Mouse (Mus musculus): ENCODE results near the gene Tcfl5.

The Tcfl5 gene

DNA sequence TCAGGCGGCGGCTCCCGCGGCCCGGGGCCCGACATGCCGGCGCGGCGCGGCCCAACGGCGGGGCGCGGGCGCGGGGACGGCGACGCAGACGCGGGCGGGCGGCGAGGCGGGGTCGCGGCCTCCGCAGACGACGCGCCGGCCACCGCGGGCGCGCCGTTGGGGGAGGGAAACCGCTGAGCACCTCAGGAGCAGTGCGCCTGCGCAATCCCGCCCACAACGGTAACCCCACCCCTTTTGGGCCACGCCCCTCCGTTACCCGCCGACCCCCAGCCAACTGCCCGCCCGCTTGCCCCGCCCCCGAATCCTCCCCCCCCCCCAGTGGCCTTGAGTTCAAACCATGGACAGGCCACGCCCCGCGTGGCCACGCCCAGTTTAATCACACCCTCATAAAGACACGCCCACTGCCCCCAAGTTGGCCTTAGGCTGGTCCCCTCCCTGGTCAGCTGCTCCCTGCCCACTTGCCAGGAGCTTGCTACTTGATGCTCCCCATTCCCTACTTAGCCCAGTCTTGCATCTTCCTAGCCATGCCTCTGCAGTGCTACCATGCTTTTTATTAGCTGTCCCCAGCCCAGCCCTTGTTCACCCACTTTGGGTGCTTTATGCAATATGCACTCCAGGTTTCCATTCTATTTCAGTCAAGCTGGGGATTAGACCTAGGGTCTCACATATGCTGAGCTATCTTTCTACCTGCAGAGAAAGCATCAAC lies at the start of gene Tcfl5:
TSS of gene Tcfl5 (minus strand) at position 154 of the 706 bp plus-strand sequence.
- DNase-seq, result no peak

DNA sequence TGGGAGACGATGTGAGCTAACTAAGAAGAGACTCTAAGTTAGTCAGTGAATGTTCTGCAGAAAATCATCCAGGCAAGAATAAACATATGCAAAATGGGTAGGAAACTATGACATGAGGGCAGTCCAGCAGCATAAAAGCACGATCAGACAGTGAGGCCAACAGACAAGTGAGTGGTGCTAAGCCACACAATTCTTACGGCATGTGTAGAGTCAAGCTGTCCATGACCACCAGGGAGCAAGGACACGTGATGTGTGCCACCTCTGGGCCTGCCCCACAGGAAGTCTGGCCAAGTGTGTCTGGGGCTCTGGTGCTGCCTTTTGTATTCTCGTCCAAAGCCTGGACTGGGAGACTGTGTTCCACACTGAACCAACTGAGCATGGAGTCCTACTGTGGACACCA lies 47.3 kb upstream of the Tcfl5 start:
- no peak for DNase-seq

DNA sequence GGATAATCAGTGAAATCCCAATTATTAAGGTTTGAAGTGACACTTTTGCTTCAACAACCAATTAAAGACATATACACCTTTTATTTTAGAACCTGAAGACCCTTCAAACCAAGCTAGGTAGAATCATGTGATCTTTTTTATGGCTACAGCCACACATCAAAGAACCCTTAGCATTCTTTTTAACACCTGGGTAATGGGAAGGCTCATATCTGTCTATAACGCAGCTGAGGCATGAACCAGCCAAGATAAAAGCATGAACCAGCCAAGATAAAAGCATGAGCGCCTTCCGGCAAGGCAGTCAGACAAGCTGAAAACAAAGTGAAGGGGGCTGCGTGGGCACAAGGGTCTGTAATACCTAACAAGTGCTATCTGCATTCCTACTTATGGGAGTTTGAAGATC lies 41.5 kb upstream of the Tcfl5 start:
- no peak for DNase-seq

DNA sequence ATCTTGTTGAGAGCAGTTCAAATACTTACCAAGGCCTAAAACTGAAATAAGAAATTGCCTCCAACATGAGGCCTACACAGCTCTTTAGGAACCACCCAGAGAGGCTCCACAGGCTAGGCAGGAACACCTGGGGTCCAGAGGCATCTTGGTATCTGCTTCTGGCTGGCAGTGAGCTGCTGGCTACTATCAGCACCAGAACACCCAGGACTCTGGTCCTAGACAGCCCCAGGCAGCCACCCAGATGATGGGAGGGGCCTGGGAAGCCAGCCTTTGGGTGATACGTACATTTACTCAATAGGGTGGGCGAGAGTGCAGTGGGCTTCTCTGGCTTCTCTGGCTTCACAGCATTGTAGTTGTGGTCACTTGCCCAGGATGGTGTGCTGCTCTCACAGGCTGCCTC lies 41.0 kb upstream of the Tcfl5 start:
- no peak for DNase-seq

DNA sequence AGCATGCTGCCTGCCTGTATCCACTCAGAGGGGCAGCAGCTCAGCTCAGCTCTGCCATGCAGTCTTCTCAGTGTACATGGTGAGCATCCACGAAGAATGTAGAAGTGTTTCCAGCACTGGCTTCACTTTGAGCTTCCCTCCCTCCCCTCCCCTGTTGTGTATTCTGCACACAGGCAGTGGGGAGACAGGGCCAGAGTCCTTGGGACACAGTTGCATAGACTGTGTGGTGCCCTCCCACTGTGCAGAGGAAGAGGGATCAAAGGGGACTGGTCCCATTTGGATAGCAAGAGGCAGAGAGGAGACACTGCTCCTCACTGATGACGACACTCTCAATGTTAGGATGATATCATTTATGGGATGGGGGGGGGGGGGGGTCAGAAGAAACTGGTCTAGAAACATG lies 38.7 kb upstream of the Tcfl5 start:
- no peak for DNase-seq

DNA sequence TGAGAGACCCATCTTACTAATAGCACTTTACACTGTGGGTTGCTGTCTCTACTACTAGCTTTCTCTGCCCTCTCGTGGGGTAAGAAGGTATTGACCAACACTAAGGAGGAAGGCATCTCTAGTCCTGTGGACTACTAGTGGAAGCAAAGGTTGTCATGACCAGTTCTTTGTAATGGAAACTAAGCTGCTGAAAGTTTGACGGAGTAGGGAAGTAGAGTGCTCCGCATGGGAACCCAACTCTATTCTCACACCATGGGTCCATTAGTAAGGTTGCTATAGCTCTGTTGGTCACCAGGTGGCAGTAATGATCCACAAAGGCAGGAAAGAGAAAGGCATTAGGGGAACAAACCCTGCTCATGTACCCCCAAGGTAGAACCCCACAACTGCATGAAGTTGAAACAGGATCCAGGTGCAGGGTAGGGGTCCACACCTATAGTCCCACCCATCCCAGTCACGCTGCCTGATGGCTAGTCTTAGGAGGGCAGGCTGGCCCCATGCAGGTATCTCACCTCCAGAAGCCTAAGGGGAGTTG lies 36.2 kb upstream of the Tcfl5 start:
- peak; percentile 76 for DNase-seq

DNA sequence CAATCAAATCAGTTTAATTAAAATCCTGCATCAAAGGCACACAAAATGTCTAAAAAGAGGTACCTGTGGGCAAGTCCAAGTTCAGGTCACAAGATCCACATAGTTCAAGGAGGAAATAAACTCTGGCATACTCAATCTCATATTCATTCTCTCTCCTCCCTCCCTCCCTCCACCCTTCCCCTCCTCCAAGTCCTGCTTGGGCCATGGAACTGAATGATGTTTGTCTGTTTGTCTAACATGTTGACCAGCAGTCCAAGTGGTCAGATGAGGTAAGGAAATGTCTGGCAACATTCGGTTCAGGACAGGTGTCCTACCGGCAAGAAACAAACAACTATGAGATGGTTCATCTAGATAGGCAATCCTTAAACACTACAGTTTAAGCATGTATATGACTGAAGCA lies 34.2 kb upstream of the Tcfl5 start:
- DNase-seq, result no peak

DNA sequence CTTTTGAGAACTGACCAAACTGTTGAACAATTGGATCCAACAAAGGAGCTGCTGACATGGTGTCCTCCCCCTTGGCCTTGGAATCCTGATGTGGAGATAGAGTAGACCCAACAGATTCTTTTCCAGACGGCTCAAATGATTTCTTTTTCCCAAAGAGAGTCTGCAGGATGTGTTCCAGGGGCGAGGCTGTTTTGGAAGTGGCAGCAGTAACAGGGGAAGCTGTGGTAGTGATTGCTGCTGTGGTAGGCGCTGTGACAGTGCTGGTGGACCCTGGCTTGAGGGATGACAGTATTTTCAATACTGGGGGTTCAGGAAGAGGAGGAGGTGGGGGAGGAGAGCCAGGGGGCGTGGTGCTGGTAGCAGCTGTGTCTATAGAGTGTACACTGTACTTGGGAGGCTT lies 19.5 kb upstream of the Tcfl5 start:
- DNase-seq, result no peak

DNA sequence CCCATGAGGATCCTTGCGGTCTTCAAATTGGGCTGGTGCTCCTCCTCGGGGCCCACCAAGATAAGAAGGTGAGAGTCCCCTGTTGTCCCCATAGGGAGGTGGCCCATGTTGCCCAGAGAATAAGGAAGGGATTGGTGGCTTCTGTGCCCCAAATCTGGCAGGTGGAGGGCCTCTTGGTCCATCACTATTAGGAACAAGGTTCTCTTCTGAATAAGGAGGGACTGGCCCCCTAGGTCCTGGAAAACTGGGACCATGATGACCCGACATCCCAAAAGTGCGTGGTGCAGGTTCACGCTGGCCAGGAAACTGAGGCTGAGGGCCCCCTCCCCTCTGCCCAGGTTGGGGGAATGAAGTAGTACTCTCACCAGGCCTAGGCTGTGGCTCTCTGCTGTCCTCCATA lies 18.0 kb upstream of the Tcfl5 start:
- DNase-seq, result no peak

DNA sequence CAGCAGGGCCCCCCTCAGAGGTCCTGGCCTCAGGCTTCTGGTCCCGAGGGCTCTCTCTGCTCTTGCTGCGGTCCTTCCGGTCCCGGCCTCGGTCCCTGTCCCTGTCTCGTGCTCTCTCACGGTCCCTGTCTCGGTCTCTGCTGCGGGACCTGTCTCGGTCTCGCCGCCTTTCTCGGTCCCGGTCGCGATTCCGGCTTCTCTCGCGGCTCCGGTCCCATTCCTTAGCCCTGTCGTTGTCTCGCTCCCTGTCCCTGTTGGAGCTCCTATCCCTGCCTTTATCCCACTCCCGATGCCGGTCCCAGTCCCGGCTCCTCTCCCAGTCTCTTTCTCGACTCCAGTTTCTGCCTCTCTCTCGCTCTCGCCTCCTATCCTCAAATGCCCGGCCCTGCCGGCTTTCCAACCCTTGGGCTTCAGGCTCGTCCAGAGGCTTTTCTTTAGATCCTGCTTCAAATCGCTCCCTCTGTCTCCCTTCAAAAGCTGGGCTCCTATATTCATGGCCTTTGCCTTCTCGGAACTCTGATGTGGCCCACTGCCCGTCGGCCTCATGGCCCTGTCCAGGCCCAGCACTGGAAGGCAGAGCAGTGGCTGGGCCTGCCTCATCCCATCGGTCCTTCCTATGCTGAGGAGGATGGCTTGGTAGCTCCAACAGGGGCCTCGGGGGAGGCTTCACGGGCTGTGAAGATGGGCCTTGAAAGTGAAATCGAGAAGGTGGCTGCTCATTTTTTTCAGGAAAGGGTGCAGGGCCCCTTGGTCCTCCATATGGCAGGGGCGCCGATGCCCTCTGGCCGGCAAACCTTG lies 17.0 kb upstream of the Tcfl5 start:
- no peak for DNase-seq

DNA sequence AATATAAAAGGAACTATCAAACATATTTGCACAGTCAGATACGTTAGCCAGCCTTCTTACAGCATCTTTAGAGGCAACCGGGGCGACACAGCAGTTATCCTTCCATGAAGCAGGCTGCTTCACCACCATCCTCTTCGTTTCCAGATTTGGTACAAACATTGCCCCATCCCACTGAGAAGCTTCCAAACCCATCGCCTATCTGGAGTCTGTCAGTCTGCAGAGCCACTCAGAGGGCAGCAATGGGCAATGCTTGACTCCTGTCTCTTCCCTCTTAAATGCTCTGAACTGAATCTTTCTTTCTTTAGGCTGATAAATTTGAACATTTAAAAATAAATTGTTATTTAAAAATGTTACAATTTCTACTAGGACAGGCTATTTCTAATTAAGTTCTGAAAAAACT lies 15.9 kb upstream of the Tcfl5 start:
- no peak for DNase-seq

DNA sequence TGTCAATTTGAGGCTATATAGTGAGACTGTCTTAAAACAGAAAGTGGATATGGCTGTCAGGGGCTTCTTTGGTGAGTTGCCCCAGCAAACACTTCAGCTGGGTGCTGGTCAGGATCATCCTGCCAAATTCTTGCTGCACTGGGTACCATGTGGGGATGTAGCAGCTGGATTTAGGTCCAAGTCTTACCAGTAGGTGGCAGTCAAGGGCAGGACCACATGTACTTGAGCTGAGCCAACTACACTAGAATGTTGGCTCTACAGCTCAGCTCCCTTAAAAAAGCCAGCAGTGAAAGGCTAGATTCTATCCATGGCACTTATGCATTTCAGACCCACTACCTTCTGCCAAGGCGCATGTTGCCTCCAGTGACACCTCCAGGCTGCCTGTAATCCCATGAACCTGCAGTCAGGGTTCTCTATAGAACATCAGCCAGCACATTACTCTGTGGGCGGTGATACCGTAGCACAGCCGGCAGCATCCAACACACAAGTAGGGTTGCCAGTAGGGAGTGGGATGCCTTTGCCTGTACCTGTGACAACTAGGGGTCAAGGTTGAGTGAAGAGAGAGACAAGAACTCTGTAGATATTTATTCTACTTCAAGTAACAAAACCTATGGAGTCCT lies 15.0 kb upstream of the Tcfl5 start:
- DNase-seq, result peak; percentile 78

DNA sequence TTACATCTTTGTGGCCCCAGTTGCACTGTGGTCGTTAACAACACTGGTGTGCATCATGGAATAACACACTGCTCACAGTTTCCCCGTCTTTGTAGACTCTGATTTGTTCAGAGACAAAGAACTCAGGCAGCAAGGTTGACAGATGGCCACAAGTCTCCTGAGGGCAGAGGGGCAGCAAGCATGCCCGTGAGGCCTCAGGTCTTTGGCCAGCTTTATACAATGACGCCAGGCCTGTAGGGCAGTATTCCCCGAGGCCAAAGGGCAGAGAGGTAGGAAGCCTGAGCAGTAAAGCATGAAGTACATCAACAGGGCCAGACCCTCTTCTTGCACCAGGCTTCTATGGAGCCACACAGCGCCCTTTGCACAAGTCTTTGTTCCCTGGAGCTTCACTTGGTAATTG lies 12.6 kb upstream of the Tcfl5 start:
- no peak for DNase-seq

DNA sequence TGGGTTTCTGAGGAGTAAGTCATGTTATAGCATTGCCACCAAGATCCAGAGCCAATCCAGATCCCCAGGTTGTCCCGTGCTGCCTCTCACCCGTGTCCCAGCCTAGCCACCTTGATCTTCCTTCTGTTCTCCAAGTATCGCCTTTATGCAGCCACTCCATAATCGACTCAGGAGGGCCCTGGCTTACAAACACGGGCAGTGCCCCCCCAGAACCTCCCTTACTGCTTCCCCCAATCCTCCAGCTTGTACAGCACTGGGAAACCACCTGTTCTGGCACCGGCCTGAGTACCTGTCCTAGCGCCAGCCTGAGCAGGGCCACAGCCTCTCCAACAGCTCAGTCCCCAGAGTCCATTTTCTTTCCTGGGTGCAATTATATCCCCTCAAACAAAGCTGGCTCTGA lies 12.2 kb upstream of the Tcfl5 start:
- no peak for DNase-seq

DNA sequence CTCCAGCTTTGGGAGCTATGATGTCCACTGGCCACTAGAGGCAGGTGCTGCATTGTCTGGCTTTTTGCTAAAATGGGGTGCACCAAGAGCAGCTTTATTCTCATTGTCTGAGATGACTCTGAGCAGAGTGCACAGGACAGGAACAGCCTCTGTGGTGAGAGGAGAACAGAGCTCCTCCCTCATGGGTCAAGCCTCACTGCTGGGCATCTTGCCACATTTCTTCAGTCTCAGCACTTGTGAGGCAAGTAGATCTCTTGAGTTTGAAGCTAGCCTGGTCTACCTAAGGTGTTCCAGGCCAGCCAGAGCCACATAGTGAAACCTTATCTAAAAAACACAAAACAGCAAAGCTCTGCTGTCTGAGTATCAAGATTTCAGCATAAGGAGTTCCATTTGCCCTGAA lies 4.3 kb upstream of the Tcfl5 start:
- DNase-seq, result no peak

DNA sequence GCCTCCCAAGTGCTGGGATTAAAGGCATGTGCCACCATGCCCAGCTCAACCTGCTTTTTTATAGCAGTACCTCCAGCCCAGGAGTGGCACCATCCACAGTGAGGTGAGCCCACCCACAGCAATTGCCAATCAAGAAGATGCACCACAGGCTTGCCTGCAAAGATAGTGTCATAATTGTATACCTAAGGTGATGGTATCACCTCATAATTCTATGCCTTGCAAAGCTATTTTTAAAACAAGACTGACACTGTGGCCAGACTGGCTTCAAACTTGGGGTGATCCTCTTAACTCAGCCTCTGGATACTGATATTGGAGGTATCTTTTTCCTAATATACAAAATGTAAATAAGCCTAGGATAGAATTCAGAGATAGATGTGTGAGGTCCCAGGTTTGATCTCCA lies 1.1 kb upstream of the Tcfl5 start:
- DNase-seq, result no peak

DNA sequence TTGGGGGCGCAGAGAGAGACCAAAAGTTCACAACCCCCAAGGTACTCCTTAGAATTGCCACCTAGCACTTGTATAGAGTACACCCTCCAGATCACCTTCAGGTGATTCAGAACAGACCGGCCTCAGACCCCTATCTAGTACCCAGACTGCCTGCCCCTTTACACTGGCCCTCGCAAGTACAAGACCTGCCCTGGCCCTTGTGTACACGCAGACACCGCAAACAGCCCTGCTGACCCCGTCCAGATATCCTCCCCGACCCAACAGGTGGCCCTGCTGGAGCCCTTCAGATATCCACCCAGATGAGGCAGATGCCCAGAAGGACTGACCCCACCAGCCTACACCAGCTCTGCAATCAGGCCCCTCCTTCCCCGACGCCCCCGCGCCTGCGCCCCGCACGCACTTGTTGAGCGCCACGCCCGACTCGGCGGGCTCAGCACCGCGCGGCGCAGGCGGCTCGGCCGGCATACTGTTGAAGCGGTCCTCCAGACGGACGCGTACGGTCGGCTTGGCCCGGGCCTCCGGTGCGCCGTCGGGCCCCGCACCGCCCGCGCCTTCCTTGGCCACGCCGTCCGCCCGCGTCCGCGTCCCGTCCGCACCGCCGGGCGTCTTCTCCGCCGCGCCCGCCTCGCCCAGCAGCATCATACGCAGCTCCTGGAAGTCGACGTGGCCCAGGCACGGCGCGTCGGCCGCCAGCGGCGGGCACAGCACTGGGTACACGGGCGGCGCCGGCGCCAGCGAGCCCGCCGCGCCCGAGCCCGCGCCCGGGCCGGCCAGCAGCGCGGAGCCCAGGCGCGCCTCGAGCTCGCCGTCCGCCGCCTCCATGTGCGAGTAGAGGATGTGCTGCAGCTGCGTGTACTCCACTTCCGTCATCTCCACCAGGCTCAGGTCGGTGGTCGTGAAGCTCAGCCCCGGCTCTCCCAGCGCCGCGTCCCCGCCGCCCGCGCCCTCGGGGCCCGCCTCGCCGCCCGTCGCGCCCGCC lies 643 bp downstream of the Tcfl5 start:
- DNase-seq, result no peak

DNA sequence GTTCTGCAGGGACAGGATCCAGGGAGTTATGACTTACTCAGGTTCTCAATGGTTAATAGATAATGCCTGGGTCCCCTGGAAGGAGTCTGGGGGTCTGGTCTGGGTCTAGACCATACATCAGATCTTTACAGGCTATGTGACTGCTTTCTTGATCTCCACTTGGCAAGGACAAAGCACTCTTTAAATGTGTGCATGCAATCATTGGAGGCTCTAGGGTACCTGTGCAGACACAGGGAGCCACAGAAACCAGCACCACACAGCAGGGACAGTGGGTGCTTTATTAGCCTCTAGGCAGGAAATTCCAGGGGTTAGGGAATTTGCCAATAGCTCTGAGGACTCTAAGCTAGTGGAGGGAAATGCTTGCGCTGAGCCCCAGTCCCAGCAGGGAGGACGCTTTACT lies 30.6 kb downstream of the Tcfl5 start:
- no peak for DNase-seq

DNA sequence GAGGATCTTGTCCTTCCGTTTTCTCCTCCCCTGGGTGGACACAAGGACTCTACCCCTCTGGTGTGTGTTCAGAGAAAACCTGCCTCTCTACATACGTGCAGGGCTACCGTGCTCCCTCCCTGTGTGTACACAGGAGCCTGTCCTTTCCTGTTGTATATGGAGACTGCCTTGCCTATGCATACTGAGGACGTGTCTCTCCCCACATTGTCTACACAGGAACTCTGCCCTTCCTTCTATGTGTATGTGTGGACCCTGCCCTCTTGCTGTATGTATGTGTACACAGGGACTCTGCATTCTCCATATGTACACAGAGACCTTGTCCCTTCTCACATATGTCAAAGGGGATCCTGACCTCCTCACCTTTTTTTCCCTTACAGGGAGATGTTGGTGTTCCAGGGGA lies 32.2 kb downstream of the Tcfl5 start:
- no peak for DNase-seq

DNA sequence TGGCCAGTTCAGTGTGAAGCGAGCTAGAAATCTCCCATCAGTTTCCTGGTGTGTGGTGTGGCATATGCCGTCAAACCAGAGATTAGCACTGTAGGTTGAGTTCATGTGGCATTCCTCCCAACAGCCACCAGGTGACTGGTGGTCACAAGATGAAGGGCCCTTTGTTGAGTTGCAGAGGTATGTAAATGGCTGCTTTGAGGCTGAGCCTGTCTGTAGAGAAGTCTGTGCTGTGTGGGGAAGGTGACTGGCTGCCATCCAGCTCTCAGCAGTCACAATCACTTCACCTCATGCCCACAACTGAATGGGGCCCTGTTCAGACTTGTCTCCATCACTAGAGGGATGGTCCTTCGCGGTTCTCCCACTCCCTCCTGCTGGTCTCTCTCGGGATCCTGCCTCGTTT lies 37.7 kb downstream of the Tcfl5 start:
- no peak for DNase-seq

DNA sequence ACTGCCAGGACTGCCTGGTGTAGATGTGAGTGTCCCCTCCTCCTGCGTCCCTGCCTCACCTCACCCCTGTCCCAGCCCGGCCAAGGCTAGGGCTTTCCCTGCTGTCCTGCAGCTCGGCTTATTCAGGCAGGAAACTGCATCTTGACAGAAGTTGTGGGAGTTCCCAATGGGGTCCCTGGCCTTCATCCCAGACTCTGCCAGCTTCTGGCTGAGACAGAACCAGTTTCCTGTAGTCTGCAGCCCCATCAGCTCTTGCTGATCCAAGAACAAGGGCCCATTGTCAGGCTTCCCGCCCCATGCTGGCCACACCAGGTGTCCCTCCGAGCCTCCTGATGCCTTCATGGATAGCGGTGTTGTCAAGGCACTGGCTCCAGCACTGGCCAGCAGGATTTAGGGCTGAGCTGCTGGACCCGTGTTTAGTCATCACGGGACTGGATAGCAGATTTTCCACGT lies 41.9 kb downstream of the Tcfl5 start:
- DNase-seq, result no peak

DNA sequence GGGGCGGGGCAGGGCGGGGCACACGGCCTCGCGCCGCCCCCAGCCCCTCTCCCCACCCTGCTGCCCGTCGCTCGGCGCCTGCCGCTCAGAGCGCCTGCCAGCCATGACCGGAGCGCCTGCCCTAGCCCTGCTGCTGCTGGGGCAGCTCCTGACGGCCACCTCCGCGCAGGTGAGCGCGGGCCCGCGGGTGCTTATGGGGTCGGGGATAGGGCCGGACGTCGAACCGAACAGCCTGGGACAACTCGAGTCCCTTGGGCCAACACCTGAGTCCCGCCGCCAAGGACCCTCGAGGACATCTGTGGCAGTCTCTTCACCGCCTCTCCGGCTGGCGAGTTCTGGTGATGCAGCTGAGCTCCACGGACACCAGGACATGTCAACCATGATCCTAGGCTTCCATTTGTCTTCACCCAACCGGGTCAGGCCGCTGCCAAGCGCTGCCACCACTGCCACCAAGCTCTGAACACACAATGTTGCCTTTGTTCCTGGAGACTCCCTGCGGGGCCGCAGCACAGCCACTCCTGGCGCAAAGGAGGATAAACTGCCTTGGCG lies 44.3 kb downstream of the Tcfl5 start:
- no peak for DNase-seq

Measured in thymus, postnatal 4 days (tissue).